Mouse (Mus musculus) induced T-regulatory cell, adult 2 months (primary cell): ENCODE measurements around the gene Sqstm1.

ENCODE experiments used
- DNase-seq: peaks from one replicate; pipeline ENCODE4 v3.0.0-alpha.2; 2012; ENCODE audit warnings: low read depth

The Sqstm1 gene

DNA sequence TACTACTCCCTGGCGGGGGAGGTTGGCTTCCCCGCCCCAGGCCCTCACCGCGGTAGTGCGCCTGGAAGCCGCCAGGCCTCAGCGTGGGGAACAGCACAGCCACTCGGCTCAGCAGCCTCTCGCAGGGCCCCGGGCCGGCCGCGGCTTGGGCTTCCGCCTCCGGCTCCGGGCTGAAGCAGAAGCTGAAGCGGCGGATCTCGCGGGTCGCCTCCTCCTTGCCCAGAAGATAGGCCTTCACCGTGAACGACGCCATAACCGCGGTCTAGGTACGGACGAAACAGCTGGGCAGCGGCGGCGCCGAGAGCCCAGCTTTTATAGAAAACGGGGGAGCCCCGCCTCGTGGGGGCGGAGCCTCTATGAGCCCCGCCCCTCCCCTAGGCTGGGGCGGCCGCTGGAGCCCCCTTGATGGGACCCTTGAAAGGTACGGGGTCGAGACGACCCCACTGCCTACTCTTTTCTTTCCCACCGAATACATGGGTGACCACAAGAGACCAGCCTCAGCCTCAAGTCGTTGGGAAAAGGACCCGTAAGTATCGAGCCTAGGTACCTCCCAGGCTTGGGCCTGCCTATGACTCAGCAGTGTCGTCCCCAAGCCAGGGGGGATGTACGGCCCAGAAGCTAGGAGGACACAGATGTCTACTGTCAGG is at the start of gene Sqstm1, which contains the start of gene Mgat4b:
Gene Sqstm1, minus strand, starts transcription at position 323 of the 647 bp plus-strand sequence.
Gene Mgat4b, plus strand, starts transcription at position 386 of the 647 bp plus-strand sequence.
- peak; percentile 89 for DNase-seq

DNA sequence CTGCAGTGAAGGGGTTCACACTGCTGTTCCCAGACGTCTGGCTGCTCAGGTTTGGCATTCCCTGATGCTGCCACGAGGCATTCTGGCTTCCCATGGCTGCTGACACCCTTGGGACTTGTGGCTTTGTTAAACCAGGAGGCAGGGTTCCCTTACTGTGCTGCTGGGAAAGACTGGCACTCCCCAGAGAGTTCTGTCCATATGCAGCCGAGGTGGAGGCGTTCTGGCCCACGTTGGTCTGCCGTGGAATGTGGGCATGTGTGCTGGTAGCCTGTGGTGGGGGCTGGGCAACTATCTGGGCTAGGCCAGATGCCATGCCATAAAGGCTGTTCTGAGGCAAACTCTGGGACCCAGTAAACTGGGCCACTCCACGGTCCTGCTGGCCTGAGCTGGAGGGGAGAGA is 47.7 kb upstream of the Sqstm1 start:
- DNase-seq = no peak

DNA sequence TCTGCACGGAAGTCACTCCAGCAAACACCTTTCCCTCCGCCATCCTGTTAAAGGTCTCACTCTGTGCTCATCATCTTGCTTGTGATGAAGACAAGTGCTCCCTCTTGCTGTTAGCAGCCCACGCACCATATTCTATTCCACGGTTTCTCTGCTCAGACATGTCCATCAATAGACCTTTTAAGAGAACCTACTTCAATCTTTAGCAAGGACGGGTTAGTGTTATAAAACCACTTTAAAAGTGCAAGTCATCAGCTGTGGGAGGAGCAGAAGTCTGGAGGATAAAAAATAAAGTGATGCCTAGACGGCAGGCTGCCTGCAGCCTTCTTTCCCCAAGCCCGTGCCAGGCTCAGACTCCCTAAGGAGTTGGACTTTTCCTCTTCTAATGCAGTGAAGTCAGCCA is 46.0 kb upstream of the Sqstm1 start:
- DNase-seq = no peak

DNA sequence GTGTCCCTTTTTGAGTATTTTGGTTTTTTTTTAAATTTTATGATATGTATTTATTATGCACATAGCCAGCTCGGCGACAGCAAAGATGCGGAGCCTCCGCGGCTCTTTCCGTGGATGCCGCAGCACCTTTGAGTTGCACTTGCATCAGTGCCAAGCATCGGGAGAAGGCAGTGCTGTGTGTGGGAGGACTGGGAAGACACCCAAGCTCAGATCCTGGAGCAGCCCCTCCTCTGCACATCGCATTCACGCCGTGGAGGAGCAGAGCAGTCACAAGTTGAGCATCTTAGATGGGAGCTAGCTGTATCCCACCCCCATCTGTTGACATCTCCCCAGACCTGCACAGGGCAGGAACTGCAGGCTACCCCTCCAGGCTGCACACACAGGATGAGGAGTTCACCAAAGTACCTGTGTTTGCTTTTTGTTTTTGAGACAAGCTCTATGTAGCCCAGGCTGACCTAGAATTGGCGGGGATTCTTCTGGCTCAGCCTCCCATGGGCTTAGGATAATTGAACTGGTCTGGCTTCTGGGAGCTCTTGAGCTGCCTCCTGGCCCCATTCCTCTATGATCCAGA is 43.5 kb upstream of the Sqstm1 start:
- no peak for DNase-seq

DNA sequence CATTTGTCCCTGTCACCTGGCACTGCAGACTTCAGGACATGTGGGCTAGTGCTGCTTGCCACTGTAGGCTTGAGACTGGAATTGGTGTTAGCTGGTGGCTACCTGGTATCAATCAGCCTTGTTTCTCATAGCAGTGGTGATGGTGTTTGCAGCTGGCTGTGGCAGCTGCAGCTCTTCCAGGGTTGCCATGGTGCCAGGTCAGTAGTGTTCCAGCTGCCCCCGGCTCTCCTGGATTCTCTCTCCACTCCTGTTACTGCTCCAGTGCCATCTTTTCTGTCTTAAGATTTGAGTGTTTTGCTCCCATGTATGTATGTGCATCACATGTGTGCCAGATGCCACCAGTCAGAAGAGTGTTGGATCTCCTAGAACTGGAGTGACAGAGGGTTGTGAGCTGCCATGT is 42.8 kb upstream of the Sqstm1 start:
- DNase-seq = no peak

DNA sequence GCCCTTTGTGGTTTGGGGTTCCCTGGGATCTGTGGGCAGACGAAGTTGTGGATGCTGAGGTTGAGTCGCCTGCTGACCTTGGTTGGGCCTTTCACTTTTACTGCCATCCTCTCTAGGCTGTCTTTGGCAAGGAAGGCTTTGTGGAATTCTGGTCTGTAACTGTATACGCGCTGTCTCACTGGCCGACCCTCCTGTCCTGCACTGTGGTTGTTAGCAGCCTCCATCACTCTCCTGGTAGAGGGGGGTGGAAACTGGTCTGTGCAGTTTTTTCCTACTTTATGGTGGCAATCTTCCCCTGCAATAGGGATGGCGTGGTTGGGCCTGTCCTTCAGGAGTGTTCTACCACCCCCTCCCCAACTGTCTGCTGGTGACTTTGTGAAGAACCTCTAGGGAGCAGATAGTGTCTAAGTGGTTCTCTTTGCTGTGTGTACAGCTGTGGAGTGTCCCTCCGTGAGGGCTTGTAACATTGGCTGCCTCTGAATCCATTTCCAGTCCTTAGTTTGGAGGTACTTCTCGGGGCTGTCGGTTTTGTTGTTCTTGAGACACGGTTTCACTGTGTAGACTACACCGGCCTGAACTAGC is 42.1 kb upstream of the Sqstm1 start:
- no peak for DNase-seq

DNA sequence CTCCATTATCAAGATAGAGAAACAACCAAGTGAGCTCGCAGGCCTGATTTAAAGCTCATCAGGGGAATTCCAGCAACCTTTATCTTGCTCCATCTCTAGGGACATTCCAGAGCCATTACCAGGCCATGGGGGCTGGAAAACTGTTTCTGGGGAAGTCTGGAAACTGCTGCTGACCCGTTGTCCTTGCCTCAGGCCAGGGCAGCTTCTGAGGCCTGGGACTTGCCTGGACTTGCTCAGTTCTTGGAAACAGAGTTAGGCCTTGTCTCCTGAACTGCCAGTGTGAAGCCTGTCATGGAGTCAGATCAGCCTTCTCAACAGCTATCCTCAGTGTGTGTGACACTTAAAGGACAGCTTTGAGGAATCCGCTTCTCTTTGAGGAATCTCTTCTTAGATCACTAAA is 41.5 kb upstream of the Sqstm1 start:
- no peak for DNase-seq

DNA sequence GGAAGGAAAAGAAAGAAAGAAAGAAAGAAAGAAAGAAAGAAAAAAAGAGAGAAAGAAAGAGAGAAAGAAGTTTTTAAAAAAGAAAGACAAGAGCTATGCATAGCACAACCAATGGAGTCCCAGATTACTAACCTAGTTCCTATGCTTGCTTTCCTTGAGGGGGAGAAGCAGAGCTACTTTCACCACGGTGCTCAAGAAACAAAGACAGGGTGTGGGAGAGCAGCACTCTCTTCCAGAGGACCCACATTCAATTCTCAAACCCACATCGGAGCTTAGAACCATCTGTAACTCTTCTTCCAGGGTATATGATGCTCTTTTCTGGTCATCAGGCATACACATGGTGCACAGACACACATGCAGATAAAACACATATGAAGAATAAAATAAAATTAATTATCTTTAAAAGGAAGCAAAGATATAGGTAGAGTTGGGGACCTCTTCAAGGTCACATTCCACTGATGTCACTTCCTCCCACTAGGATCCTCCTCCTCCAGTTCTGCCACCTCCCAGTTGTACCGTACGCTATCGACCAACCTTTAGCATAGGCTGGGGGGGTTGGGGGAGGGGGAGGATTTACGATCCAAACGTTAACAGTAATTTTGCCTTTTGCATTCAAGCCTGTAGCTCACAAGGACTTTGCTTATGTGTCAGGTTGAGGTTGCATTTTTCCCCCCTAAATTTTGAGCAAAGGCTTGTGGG is 38.0 kb upstream of the Sqstm1 start:
- no peak for DNase-seq

DNA sequence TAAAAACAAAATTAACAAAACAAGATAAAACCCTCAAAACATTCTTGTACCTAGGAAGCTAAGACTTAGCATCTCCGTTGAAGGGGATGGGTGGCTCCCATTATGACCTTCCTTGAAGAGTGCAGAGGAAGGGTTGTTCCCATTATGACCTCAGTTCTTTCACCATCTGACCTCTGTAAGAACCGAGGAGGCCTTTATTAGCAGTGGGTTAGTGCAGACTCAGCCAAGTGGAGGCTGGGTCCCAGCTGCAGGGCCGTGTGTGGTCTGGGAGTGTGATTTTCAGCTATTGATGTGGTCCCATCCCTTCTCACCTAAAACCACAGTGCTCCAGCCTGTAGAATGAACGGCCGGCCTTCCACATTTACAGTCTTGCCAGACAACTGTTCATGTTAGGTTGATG is 34.6 kb upstream of the Sqstm1 start:
- DNase-seq = no peak

DNA sequence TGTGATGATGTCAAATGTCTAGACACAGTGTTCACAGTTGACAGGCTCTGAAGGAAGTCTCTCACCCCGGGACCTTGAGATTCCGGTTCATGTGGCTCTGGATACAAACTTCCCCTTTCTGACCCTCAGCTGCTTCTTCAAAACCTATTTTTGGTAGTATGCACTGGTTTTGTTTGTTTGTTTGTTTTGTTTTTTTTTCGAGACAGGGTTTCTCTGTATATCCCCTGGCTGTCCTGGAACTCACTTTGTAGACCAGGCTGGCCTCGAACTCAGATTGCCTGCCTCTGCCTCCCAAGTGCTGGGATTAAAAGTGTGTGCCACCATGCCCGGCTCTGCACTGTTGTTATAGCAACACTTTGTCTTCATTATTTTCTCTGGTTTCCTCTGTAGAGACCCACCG is 33.3 kb upstream of the Sqstm1 start:
- no peak for DNase-seq

DNA sequence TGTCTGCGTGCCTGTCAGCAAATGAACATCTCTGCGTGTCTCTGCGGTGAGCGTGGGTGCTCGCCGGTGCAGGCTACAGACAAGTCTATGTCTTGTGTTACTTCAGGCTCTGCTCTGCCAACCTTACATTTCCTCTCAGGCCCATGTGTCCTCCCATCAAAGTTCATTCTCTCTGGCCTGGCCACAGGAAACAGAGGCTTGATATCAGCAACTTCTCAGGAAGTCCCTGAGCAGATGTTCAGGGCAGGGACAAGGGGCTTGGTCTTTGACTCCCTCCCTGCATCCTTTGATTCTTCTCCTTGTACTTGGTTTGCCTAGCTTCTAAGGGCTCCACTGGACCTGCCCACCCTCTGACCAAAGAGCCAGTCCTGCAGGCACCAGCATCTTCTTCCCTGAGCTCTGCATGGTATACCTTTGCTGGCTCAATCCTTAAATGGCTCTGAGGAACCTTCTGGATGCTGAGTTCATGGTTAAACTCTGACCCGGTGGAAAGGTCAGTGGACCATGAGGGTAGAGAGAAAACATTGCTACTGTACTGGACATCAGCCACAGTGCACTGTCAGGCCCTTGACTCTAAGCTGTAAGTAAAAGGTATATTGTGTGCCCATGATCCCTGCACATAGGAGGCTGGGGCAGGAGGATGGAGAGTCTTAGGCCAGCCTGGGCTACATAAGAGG is 29.7 kb upstream of the Sqstm1 start:
- no peak for DNase-seq

DNA sequence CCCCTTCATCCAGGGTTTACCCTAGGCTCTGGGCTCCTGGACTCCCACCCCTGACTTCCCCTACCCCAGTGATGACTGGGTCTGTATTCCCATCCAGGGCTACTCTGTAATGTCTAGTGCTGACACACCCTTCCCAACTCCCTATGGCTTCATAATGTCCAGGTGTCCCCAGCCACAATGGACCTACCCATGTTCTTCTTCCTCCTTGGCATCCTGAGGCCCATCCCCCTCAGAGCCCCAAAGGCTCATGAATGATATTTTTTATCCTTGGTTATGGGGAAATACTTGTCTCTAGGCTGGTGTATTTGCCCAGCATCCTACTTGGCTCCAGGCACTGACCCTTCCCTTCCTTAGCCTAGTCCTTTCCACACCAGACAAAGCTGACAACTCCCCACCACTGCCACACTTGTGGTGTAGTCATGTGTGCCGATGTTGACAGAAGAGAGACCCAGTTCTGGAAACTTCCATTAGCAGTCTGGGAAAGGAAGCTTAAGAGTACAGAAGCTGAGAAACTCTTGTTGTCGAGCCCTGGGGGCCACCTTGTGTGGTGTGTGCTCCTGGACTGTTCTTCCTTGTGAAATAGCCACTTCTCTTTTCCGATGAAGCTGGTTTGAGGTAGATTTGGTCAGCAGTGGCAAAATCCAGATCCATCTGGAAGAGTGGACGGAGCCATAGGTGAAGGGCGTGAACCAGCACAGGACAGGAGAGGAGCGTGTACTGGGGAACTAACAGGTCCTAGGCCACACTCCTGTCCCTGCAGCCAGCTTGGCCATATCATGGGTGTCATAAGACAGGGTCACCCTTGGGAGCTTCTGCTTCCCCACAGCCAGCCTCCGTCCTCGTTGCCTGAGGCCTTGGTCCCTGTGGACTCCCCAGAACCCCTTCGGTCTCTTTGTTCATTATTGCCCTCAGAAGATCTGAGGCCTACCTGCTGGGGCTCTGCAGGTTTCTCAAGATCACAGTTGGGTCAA is 28.5 kb upstream of the Sqstm1 start:
- no peak for DNase-seq

DNA sequence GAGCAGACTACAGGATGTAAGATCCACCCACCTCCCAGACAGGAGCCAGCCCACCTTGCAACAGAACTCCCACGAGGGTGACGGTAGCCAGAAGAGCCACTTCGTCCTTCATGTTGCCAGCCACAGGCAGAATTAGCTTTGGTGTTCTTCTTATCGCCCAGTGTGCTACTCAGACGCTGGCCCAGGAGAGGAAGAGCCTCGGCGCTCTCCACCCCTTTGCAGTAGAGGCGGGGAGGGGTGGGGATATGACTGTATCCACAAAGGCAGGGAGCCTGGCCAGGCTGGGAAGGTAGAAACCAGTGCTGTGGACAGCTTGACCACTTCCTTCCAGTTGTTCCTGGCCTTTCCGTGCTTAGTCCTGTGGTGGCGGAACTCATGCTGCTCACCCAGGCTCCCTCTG is 27.7 kb upstream of the Sqstm1 start, which contains the start of gene Ltc4s:
Gene Ltc4s, minus strand, starts transcription at position 293 of the 400 bp plus-strand sequence.
- no peak for DNase-seq

DNA sequence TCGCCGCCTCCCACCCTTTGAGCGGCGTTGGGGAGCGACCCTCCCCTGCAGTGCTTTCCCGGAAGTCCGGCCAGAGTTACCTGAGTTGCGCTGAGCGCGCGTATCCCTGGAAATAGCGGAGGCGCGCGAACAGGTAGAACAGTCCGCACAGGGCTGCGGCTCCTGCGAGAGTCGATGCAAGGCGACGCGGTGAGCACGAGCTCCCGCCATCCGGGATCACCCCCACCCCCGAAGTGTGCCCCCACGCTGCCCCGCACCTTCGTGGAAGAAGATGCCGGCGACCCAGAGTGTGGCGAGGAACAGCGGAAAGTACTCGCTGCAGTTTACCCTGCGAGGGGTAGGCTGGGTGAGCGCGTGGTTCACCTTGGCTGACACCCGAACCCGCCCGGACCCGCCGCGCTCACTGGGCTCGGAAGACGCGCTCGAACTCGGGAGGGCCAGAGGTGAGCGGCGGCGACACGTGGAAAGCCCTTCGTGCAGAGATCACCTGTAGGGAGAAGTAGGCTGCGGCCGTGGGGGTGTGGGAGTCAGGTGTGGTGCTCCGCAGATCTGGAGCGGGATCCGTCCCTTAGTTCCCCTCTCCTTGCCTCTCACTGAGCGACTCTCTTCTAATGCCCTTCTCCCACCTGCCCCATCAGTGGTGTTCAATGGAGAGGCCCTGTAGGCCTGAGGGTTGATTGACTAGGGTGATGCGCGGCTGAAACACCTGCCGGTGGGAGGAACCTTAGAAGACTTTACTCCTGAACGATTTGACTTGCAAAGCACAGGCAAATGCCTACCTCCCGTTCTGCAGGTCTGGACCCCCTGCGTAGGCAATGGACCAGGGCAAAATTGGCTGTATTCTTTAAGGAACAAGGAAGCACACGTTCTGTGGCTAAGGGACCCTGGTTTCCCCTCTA is 26.6 kb upstream of the Sqstm1 start:
- DNase-seq = no peak

DNA sequence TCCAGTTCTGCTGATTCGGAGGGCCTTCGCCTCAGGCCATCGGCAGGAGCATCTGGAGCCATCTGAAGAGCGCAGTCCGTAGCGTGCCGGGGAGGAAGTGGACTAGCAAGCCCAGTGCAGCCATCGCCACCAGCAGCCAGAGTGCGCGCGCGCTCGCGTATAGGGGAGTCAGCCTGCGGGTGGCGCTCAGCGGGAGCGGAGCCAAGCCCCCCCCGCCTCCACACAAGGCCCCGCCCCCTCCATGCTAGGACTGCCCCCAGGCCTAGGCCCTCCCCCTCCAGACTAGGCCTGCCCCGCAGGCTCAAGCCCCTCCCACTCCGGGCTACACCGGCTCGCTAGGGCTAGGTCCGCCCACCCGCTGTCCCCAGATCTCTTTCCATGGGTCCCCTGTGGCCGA is 25.9 kb upstream of the Sqstm1 start:
- peak; percentile 95 for DNase-seq

DNA sequence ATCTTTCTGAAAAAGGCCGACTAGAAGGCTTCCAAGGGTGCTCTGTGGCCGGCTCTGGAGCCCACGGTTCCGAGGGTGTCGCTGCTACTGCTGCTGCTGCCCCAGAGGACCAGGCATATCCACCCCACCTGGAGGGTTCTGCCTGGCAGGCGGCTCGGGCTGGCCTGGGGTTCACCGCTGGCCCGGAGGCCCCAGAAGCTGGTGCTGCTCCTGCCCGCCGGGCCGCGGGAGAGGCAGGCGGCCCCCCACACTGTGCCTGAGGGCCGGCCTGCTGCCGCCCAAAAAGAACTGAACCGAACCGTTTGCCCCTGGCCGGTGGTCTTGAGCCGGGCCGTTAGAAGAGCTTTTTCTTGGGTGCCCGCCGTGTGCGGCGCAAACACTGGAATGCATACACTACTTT is 24.0 kb upstream of the Sqstm1 start:
- DNase-seq = no peak

DNA sequence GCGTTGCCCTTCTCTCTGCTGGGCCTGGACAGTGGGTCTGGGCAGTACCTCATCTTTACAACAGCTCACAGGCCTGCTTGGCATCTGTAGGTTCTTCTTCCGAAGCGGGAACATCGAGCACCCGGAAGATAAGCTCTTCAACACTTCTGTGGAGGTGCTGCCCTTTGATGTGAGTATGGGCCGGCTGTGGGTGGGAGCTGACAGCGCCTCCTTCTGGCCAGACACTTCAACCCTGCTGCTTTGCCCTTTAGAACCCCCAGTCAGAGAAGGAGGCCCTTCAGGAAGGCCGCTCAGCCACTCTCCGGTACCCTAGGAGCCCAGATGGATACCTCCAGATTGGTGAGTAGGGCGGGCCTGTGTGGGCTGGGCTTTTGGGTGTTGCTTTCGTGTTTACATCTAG is 23.4 kb upstream of the Sqstm1 start:
- DNase-seq = peak; percentile 58

DNA sequence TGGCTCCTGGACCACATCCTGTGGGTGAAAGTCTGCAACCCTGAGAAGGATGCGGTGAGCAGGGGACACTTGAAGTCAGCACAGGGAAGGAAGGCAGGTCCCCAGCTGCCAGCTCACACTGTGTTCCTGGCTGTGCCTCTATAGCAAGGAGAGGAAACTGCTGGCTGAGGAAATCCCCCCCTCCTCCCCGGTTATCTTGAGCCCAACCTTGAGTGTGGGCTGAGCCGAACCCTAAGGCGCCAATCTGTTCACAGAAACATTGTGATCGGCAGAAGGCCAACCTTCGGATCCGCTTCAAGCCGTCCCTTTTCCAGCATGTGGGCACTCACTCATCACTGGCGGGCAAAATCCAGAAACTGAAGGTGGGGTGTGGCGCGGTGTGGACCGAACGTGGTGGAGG is 22.4 kb upstream of the Sqstm1 start:
- peak; percentile 37 for DNase-seq

DNA sequence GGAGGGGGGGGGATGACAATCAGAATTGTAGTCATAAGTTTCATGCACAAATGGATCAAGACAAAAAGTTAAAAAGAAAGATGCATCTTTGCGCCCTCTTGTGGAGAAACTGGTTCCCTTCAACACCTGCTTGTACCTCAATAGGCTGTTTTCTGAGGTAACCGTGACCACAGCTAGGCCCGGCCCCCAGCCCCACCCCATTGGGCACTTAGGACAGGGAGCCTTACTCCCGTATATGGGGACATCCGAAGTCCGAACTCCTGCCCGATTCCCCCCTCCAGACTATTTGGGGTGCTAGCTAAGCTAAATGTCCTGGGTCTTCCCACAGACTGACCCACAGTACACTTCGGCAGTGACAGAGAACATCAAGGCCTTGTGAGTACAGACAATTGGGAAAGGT is 20.8 kb upstream of the Sqstm1 start:
- peak; percentile 93 for DNase-seq
